Mouse (Mus musculus) C2C12 (cell line): ENCODE results near the gene Aox2.

Experiments
- CTCF ChIP-seq: IDR thresholded peaks from one replicate; pipeline ENCODE4 v1.5.1; 2011; ENCODE audit not compliant: control insufficient read depth, insufficient read depth, insufficient read length
- FOSL1 ChIP-seq: IDR thresholded peaks from one replicate; pipeline ENCODE4 v1.8.0; 2011; ENCODE audit warnings: mild to moderate bottlenecking, low read length; ENCODE audit not compliant: poor library complexity, insufficient read depth, severe bottlenecking
- MAX ChIP-seq: IDR thresholded peaks from one replicate; pipeline ENCODE4 v1.6.1; 2011; ENCODE audit warnings: mild to moderate bottlenecking, control low read depth
- MYOG ChIP-seq: IDR thresholded peaks from one replicate; pipeline ENCODE4 v1.6.1; 2011; ENCODE audit not compliant: control insufficient read depth, insufficient read length; ENCODE audit errors: extremely low read depth
- USF1 ChIP-seq: IDR thresholded peaks from one replicate; pipeline ENCODE4 v1.6.1; 2011; ENCODE audit warnings: low read depth, mild to moderate bottlenecking, control low read depth, moderate library complexity

DNA sequence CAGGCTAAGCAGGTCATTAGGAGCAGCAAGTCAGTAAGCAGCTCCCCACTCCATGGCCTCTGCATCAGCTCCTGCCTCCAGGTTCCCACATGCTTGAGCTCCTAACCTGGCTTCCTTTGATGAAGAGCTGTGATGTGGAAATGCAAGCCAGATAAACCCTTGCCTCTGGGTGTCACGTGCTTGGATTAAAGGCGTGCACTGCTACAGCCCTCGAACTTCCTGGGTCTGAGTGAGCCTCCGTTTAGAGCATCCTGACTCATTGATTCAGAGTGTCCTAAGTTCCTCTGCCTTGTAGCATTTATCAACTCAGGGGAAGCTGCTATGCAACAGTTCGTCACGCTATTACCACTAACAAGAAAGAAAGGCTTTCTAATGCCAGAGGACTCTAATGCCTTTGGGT, 37.4 kb downstream of the Aox2 start:
- TF ChIP-seq CTCF (no peak), MAX (no peak), MYOG (no peak), FOSL1 (no peak), USF1 (no peak)
